9 mouse cellular contexts compared by ENCODE assay signal in the genomic region with DNA sequence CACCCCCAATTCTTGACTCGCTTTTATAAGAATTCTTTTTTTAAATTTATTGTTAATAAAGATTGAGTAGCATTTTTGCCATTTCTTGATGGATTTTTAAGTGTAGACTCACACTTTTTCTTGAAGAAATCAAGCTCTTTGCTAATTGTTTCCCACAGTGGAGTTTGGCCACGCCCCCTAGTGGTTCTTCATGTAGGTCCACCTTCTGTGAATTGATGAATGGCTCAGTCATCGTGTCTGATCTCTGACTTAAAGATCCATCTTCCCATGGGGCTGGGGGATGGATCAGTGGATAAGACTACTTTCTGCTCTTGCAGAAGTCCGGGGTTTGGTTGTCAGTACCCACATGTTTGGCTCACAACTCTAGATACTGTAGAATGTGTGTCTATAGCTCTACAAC. TPM values are rescaled to one million over a fixed set of nuclear protein-coding genes. Genes with fewer than 3 reads are reported as not detected.
DNase-seq lines count a peak whose midpoint lies in the region; TF ChIP-seq lines count a peak whose summit lies in the region.
"Had no signal": no experiment of that assay in that cellular context is flagged by ENCODE, and none has a peak within 500 bp of the region (broad histone marks: within the 10 kb centered on the region; RNA-seq: fewer than 3 reads in every experiment).

No protein-coding gene starts in this region.

- WGBS in spleen, adult 2 months, result 58% methylated on average over 4 of the region's 4 CpGs

- no peak; the same call in 1 of the 2 replicates for TF ChIP-seq CTCF in spleen, adult 2 months (IDR thresholded peaks at IDR 0.05; ENCODE audit: extremely low read depth, insufficient read depth, insufficient read length, insufficient replicate concordance)

- no peak for TF ChIP-seq POLR2A in spleen, adult 2 months (IDR thresholded peaks at IDR 0.05; ENCODE audit: low read depth, low read length)

- no peak overlapping the region for H3K27ac ChIP-seq in spleen, adult 2 months (ENCODE audit: insufficient read depth, low read length)

- peaks cover 27% of the 10 kb centered on the region for H3K36me3 ChIP-seq in spleen, adult 2 months (ENCODE audit: control insufficient read depth, insufficient read depth, low read length)

- DNase-seq in gastrocnemius, adult 18-20 months (ENCODE audit: low spot score), result peak; percentile 31
- no peak for DNase-seq in gastrocnemius, postnatal 36 days
- DNase-seq in spleen, adult 2 months (ENCODE audit: low read depth in 1 of 2, low spot score in 2 of 2), result peak; percentile 28 to 43
- DNase-seq in spleen, adult 12 weeks (ENCODE audit: low spot score), result no peak
- DNase-seq in embryo, embryonic 10.5 days (ENCODE audit: low spot score), result peak; percentile 69
- peak; percentile 67 for DNase-seq in retina, embryonic 14.5 days (ENCODE audit: low spot score)
- no peak for DNase-seq in right cerebral cortex, postnatal 14 days
- DNase-seq in layer of hippocampus, adult 9-11 months, result no peak

- no peak overlapping the region for H3K4me3 ChIP-seq in spleen, adult 2 months (ENCODE audit: extremely low read depth, insufficient read depth, insufficient read length)
- H3K4me3 ChIP-seq: myocyte had no signal

- H3K4me1 ChIP-seq in spleen, adult 2 months (ENCODE audit: control insufficient read depth, insufficient read depth, insufficient read length), result no peaks in the 10 kb centered on the region

- no peaks in the 10 kb centered on the region for H3K27me3 ChIP-seq in spleen, adult 2 months (ENCODE audit: control insufficient read depth, insufficient read depth, low read length)

- intact Hi-C loops in gastrocnemius, postnatal 36 days (cut with DNase I), result loop anchor here (5.0 kb wide), 1 partner anchor 51 kb away; no protein-coding TSS in a partner anchor

RNA-seq across cellular contexts. Expression of gene Mtmr12, which starts 43.5 kb away (rescaled TPM):
- total RNA-seq in gastrocnemius, adult 18-20 months (2021), result 1 to 10 TPM; 2.2 to 4.0 TPM
- total RNA-seq in gastrocnemius, postnatal 36 days (2021), result 1 to 10 TPM; 3.1 to 3.7 TPM
- 17.7 and 19.1 TPM in 2 replicates for polyA plus RNA-seq in spleen, adult 2 months (2012; rRNA removed)

Comparison
In these comparisons a context has a peak if more than half of its experiments do, and no peak if none do; other contexts are left out.
1. DNase-seq: peak in gastrocnemius, adult 18-20 months (single experiment), spleen, adult 2 months (2 of 2), embryo, embryonic 10.5 days (single experiment) and retina, embryonic 14.5 days (single experiment); none in gastrocnemius, postnatal 36 days (0 of 2), spleen, adult 12 weeks (single experiment), right cerebral cortex, postnatal 14 days (single experiment) and layer of hippocampus, adult 9-11 months (single experiment).